In the genomic region with DNA sequence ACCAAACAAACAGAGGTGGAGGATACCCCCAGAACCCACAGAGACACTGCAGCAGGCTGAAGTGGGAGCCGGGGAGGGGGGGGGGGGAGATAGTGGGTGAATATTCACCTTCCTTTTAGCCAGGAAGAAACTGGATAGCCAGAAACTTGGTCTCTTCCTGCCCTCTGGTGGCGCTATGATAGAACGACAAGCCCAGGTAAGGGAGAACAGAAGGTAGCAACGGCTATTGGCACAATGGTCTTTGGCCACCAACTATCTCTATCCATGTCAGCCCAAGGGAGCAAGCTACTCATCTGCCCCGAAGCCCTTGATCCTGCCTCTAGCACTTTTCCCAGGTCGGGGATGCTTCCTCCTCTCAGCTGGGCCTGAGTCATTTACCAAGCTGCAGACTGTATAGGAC, we compare ENCODE assay signal across 9 mouse cellular contexts. TPM values are rescaled to one million over a fixed set of nuclear protein-coding genes. Genes with fewer than 3 reads are reported as not detected.
DNase-seq lines count a peak whose midpoint lies in the region; ATAC-seq lines count a peak whose summit lies in the region.
"Had no signal": no experiment of that assay in that cellular context is flagged by ENCODE, and none has a peak within 500 bp of the region (broad histone marks: within the 10 kb centered on the region; RNA-seq: fewer than 3 reads in every experiment).

No protein-coding gene starts in this region.

- no peak overlapping the region for H3K9ac ChIP-seq in forebrain, embryonic 14.5 days (ENCODE audit: low read length)

- no peak overlapping the region for H3K4me2 ChIP-seq in forebrain, embryonic 14.5 days (ENCODE audit: low read length)

- H3K4me3 ChIP-seq in forebrain, embryonic 14.5 days (ENCODE audit: low read depth, low read length), result no peak overlapping the region
- no peak overlapping the region for H3K4me3 ChIP-seq in forebrain, embryonic 10.5 days

- WGBS in forebrain, embryonic 14.5 days, result 18% methylated on average over 6 of the region's 6 CpGs
- 30% methylated on average over 6 of the region's 6 CpGs for WGBS in forebrain, embryonic 10.5 days

- no peak for ATAC-seq in forebrain, embryonic 14.5 days

- no peaks in the 10 kb centered on the region for H3K27me3 ChIP-seq in forebrain, embryonic 14.5 days (replicated peaks; ENCODE audit: control insufficient read depth, insufficient read depth, low read length)
- H3K27me3 ChIP-seq in forebrain, embryonic 10.5 days (ENCODE audit: poor library complexity, severe bottlenecking), result no peaks in the 10 kb centered on the region

- no peak overlapping the region for H3K27ac ChIP-seq in forebrain, embryonic 14.5 days (ENCODE audit: low read depth, low read length)
- H3K27ac ChIP-seq in forebrain, embryonic 10.5 days, result no peak overlapping the region

- no peaks in the 10 kb centered on the region for H3K36me3 ChIP-seq in forebrain, embryonic 14.5 days (ENCODE audit: control insufficient read depth, insufficient read depth, low read length)
- H3K36me3 ChIP-seq in forebrain, embryonic 10.5 days (replicated peaks), result no peaks in the 10 kb centered on the region

- no peaks in the 10 kb centered on the region for H3K4me1 ChIP-seq in forebrain, embryonic 14.5 days (ENCODE audit: control insufficient read depth, insufficient read depth, low read length)
- H3K4me1 ChIP-seq in forebrain, embryonic 10.5 days, result no peaks in the 10 kb centered on the region

- peak; percentile 62 for DNase-seq in forebrain, embryonic 14.5 days (ENCODE audit: low spot score)
- DNase-seq in forebrain, embryonic 10.5 days (ENCODE audit: extremely low spot score, low spot score), result no peak
- peak; percentile 8 to 21 for DNase-seq in spleen, adult 18-20 months
- no peak for DNase-seq in spleen, adult 12 weeks (ENCODE audit: low spot score)
- peak; percentile 19 to 34 for DNase-seq in cerebellum, postnatal 4 days (ENCODE audit: low spot score in 2 of 2)
- peak; percentile 72 to 76 for DNase-seq in kidney, postnatal 36 days
- peak; percentile 46 for DNase-seq in mesoderm, embryonic 11.5 days (ENCODE audit: low read depth, low spot score)
- peak; percentile 53 for DNase-seq in yolk sac, embryonic 10.5 days (ENCODE audit: low spot score)

- H3K9me3 ChIP-seq in forebrain, embryonic 14.5 days (replicated peaks; ENCODE audit: control insufficient read depth, low read length), result no peaks in the 10 kb centered on the region
- H3K9me3 ChIP-seq in forebrain, embryonic 10.5 days, result no peaks in the 10 kb centered on the region

RNA-seq across cellular contexts. Expression of a gene that starts 16.0 kb away (rescaled TPM):
- polyA plus RNA-seq in forebrain, embryonic 14.5 days (2014; fragmentation: Nextera tagmentation; extraction: Ambion mirVana), result not detected in 2 replicates
- 0.05 TPM in 1 of 2 replicates, not detected in the other for polyA plus RNA-seq in forebrain, embryonic 10.5 days (2016; fragmentation: Nextera tagmentation; extraction: Ambion mirVana)
- polyA plus RNA-seq: intestine, embryonic 14.5 days had no signal

RNA-seq across cellular contexts. Expression of a gene that starts 42.1 kb away (rescaled TPM):
- 3.9 and 5.2 TPM in 2 replicates for polyA plus RNA-seq in forebrain, embryonic 14.5 days (2014; fragmentation: Nextera tagmentation; extraction: Ambion mirVana)
- polyA plus RNA-seq in forebrain, embryonic 10.5 days (2016; fragmentation: Nextera tagmentation; extraction: Ambion mirVana), result 14.8 and 15.6 TPM in 2 replicates

Comparison
In these comparisons a context has a peak if more than half of its experiments do, and no peak if none do; other contexts are left out.
1. DNase-seq: peak in forebrain, embryonic 14.5 days (single experiment), spleen, adult 18-20 months (2 of 2), cerebellum, postnatal 4 days (2 of 2), kidney, postnatal 36 days (2 of 2), mesoderm, embryonic 11.5 days (single experiment) and yolk sac, embryonic 10.5 days (single experiment); none in forebrain, embryonic 10.5 days (single experiment) and spleen, adult 12 weeks (single experiment).